Comparison of ENCODE assay signal across 10 mouse cellular contexts in the genomic region with DNA sequence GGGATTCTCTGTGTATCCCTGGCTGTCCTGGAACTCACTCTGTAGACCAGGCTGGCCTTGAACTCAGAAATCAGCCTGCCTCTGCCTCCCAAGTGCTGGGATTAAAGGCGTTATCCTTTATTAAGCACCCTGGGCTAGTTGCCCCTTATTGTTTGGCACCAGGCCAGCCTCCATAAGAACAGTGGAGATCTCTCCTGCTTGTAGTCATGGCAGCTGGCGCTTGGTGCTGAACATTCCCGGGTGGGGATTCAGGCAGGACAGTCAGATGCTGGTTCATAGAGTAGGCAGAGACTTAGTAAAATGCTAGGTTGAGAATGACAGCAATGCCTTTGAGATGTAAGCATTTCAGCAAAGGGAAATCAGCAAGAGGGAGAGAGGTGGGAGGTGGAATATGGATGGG.
"Had no signal": no experiment of that assay in that cellular context is flagged by ENCODE, and none has a peak within 500 bp of the region (broad histone marks: within the 10 kb centered on the region; RNA-seq: fewer than 3 reads in every experiment).

No protein-coding gene starts in this region.

- DNase-seq: lung, adult 18-20 months; lung, embryonic 14.5 days; lung, postnatal 10 days; lung, postnatal 4 days; right cerebral cortex, postnatal 14 days; thymus, adult 2 months; thymus, postnatal 25 days; thymus, postnatal 4 days had no signal

- ATAC-seq: midbrain, embryonic 13.5 days; midbrain, embryonic 15.5 days had no signal
